Mouse (Mus musculus): ENCODE data around the gene Dgkg. TPM values are rescaled to one million over a fixed set of nuclear protein-coding genes. Genes with fewer than 3 reads are reported as not detected.

Dgkg gene
- polyA plus RNA-seq, 1 experiment from 2014 or later = 0.53 TPM

DNA sequence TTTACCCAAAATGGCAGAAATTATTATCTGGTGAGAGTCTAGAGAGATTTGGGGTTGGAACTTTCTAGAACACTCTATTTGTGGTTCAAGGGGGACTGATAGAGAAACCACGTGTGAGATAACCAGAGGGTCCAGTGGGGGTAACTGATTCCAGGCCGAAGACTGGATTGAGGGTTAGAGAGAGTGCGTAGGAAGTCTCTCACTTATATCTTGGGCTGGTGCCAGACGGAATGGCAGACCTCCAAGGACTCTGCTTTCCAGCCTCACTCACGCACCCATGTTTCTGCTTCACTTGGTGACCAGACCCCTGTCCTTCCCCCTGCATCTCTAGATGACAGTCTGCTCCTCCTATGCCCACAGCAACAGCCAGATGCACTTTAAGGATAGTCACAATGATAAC, 162.2 kb downstream of the Dgkg start:
- H3K27ac ChIP-seq = peak overlapping the region; percentile 76
- H3K4me2 ChIP-seq = peak overlapping the region; percentile 12; the same call in 1 of the 2 replicates
- ATAC-seq (replicated peaks; ENCODE audit: insufficient number of reproducible peaks, insufficient read depth, low FRiP score, low read depth) = peak; percentile 66; the same call in 1 of the 2 replicates
- H3K4me1 ChIP-seq (replicated peaks) = peaks cover 46% of the 10 kb centered on the region
- H3K36me3 ChIP-seq = no peaks in the 10 kb centered on the region
- H3K4me3 ChIP-seq = no peak overlapping the region
- H3K27me3 ChIP-seq = no peaks in the 10 kb centered on the region
- H3K9me3 ChIP-seq (replicated peaks) = no peaks in the 10 kb centered on the region
- H3K9ac ChIP-seq = no peak overlapping the region
- 12% methylated on average over 5 of the region's 5 CpGs for WGBS

DNA sequence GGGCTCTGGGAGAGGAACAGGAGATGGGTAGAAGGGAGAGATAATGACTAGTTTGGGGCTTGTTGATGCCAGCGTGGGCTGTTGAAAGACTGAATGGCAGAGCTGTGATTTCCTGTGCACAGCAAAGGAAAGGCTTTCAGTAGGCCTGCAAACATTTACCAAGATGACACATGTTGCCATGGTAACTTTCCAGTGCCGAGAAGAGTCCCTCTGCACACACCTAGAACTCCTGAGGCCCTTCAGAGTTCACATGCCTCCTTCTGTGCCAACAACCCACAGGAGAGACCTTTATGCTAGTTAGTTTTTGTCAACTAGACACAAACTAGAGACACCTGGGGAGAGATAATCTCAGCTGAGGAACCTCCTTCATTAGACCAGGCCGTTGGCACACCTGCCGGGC, 163.6 kb downstream of the Dgkg start:
- 78% methylated on average over 4 of the region's 4 CpGs for WGBS
- no peak for ATAC-seq (replicated peaks; ENCODE audit: insufficient number of reproducible peaks, insufficient read depth, low FRiP score, low read depth)
- H3K27ac ChIP-seq = no peak overlapping the region
- no peak overlapping the region for H3K4me2 ChIP-seq
- no peaks in the 10 kb centered on the region for H3K36me3 ChIP-seq
- no peak overlapping the region for H3K9ac ChIP-seq
- no peaks in the 10 kb centered on the region for H3K9me3 ChIP-seq (replicated peaks)
- no peak overlapping the region for H3K4me3 ChIP-seq
- H3K4me1 ChIP-seq (replicated peaks) = peaks cover 52% of the 10 kb centered on the region
- no peaks in the 10 kb centered on the region for H3K27me3 ChIP-seq

DNA sequence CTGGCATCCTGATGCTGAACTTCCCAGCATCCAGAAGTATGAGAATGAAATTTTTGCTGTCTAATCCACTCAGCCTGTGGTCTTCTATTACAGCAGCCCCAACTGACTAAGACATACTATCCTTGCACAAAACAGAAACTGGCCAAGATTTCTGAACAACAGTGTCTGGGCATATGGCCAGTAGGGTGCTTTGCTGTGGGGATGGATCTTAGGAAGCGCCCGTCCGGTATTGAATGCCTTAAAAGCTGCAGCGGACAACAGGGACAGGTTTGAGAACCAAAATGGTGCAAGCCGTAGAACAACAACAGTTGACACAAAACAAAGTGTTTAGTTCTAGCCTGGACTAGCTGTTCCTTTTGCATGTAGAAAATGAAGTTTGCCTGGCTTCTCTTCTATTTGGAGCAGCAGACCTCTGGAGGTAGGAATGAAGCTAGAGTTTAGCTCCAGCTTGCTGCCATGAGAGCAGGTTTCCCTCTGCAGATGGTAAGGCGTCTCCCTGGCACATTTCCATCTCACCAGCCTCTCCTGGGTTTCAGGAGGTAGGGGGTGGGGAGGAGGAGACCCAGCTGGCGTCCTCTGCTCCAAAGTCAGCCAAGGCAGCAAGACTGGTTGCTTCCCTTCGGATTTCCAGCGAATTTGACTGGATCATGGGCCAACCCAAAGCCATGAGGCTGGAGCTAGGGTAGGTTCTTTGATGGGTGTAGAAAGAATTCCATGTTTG, 165.4 kb downstream of the Dgkg start:
- Histone ChIP-seq H3K27ac (no peak overlapping the region), H3K4me2 (no peak overlapping the region), H3K27me3 (no peaks in the 10 kb centered on the region), H3K4me1 (replicated peaks) (peaks cover 46% of the 10 kb centered on the region), H3K4me3 (no peak overlapping the region), H3K36me3 (no peaks in the 10 kb centered on the region), H3K9me3 (replicated peaks) (no peaks in the 10 kb centered on the region), H3K9ac (no peak overlapping the region)
- ATAC-seq (replicated peaks; ENCODE audit: insufficient number of reproducible peaks, insufficient read depth, low FRiP score, low read depth) = no peak
- WGBS = 86% methylated on average over 9 of the region's 9 CpGs

DNA sequence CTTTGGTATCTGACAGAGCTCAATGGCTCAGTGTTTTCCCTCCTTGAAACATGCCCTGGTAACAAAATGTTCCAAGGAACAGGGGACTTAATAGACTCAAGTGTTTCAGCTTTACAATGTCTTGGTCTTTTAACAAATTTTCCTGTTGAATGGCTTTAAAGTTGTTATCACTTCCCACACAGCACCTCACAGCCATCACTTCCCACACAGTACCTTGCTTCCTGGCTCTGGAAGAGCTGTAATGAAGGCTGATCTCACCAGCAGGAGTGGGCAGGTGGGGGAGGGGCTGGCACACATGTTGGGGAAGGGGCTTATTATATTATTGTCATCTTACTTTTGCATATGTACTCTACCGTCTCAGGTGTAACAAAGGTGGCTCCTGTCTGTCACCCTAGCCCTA, 173.1 kb downstream of the Dgkg start:
- Histone ChIP-seq H3K9ac (no peak overlapping the region), H3K4me1 (replicated peaks) (peaks cover 12% of the 10 kb centered on the region), H3K4me2 (no peak overlapping the region), H3K27ac (no peak overlapping the region), H3K9me3 (replicated peaks) (no peaks in the 10 kb centered on the region), H3K27me3 (no peaks in the 10 kb centered on the region), H3K4me3 (no peak overlapping the region), H3K36me3 (no peaks in the 10 kb centered on the region)
- WGBS = 77% methylated on average over 1 of the region's 1 CpGs
- ATAC-seq (replicated peaks; ENCODE audit: insufficient number of reproducible peaks, insufficient read depth, low FRiP score, low read depth) = no peak

DNA sequence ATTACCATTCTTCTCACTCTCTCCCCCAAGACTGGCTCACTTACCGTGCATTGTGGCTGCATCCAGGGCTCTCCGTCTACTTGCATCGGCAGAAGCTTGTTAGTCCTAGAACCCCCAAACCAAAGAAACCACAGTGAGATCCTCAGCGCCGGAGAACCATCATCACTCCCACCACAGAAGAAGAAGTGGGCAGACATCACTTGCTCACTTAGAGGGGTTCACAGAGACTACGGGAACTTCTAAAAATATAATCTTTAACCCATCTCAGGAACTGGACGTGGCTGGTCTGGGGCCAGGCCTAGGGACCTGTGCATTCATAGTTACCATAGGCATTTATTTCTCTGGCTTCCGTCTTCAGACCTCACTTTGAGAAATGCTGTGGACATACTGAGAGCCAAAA, 177.7 kb downstream of the Dgkg start:
- Histone ChIP-seq H3K4me3 (no peak overlapping the region), H3K4me2 (no peak overlapping the region), H3K27me3 (no peaks in the 10 kb centered on the region), H3K9me3 (replicated peaks) (no peaks in the 10 kb centered on the region), H3K9ac (no peak overlapping the region), H3K4me1 (replicated peaks) (peaks cover 9% of the 10 kb centered on the region), H3K27ac (no peak overlapping the region), H3K36me3 (no peaks in the 10 kb centered on the region)
- ATAC-seq (replicated peaks; ENCODE audit: insufficient number of reproducible peaks, insufficient read depth, low FRiP score, low read depth) = no peak
- 86% methylated on average over 8 of the region's 8 CpGs for WGBS

DNA sequence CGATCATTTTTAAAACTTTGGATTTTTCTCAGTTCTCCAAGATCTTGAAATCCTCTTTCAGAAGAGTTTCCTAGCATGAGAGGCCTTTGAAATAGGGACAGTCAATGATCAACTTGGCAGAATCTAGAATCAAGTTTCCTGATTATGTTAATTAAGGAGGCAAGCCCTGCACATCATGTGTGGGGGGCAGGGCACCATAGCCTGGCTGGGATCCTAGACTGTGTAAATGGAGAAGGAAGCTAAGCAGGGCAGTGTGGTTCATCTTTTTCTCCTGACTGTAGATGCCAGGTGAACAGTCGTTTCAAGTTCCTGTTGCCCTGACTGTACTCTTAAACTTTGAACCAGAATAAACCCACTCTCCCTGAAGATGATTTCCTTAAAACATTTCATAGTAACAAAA, 185.3 kb downstream of the Dgkg start:
- no peak overlapping the region for H3K27ac ChIP-seq
- no peak overlapping the region for H3K9ac ChIP-seq
- ATAC-seq (replicated peaks; ENCODE audit: insufficient number of reproducible peaks, insufficient read depth, low FRiP score, low read depth) = no peak
- H3K9me3 ChIP-seq (replicated peaks) = no peaks in the 10 kb centered on the region
- WGBS = 74% methylated on average over 2 of the region's 2 CpGs
- no peak overlapping the region for H3K4me2 ChIP-seq
- no peak overlapping the region for H3K4me3 ChIP-seq
- H3K36me3 ChIP-seq = no peaks in the 10 kb centered on the region
- H3K4me1 ChIP-seq (replicated peaks) = peaks cover 9% of the 10 kb centered on the region
- H3K27me3 ChIP-seq = no peaks in the 10 kb centered on the region

DNA sequence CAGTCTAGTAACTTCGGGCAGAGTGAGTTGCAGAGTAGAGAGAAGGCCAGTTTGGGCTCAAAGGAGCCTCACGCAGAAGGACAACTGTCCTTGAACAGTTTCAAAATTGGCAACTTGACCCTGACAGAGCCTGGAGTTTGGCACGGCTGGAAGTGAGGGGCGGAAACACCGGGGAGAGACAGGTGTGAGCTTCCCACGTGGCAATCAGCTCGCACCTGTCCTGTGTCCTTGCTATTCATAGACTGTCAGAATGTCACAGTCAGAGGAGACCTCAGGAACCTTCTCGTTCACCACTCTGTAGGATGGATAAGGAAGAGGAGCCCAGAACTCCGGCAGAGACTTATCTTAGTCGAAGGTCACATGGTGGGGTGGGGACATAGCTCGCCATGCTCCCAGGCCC, 187.6 kb downstream of the Dgkg start:
- Histone ChIP-seq H3K27me3 (no peaks in the 10 kb centered on the region), H3K9me3 (replicated peaks) (no peaks in the 10 kb centered on the region), H3K4me3 (no peak overlapping the region), H3K4me1 (replicated peaks) (peaks cover 6% of the 10 kb centered on the region), H3K9ac (no peak overlapping the region), H3K36me3 (no peaks in the 10 kb centered on the region), H3K27ac (no peak overlapping the region), H3K4me2 (no peak overlapping the region)
- ATAC-seq (replicated peaks; ENCODE audit: insufficient number of reproducible peaks, insufficient read depth, low FRiP score, low read depth) = no peak
- WGBS = 49% methylated on average over 11 of the region's 11 CpGs

DNA sequence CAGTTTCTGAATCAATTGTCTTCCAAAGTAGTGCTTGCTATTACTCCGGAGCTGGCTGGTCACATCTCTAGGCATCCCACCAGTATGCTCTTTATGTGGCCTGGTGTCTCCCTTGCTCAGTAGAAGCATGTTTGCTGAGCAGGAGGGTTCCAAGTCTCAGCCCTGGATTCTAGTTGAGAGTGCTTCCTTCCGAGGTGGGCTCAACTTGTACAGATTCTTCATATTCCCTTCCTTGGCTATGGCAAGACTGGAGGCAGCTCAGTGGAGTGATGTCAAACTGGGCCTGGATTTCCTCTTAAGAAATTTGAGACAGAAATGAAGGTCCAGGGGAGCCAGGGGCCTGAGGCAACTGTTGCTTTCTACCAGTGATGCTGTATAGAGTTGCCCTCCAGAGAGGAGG, 189.9 kb downstream of the Dgkg start:
- H3K27me3 ChIP-seq = no peaks in the 10 kb centered on the region
- H3K9ac ChIP-seq = no peak overlapping the region
- no peak for ATAC-seq (replicated peaks; ENCODE audit: insufficient number of reproducible peaks, insufficient read depth, low FRiP score, low read depth)
- no peak overlapping the region for H3K4me3 ChIP-seq
- H3K9me3 ChIP-seq (replicated peaks) = no peaks in the 10 kb centered on the region
- 80% methylated on average over 2 of the region's 2 CpGs for WGBS
- no peaks in the 10 kb centered on the region for H3K36me3 ChIP-seq
- H3K4me2 ChIP-seq = no peak overlapping the region
- H3K27ac ChIP-seq = no peak overlapping the region
- H3K4me1 ChIP-seq (replicated peaks) = peaks cover 6% of the 10 kb centered on the region

DNA sequence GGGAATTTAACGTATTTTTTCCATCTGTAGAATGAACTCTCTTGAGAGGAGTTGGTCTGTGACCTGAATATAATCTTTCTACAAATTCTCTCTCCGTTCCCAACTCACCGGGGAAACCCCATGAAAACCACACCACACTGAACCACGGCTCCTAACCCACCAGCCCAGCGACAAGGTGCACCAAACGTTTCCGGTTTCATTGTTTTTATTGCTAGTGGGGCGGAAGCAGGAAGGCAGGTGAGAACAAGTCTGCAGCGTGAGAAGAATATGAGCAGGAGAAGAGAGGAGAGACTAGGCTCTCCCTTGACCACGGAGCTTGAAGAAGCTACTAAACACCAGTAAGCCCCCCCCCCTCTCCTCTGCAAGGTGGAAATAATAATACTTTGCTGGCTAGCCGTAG, 190.6 kb downstream of the Dgkg start:
- ATAC-seq (replicated peaks; ENCODE audit: insufficient number of reproducible peaks, insufficient read depth, low FRiP score, low read depth) = no peak
- Histone ChIP-seq H3K27ac (no peak overlapping the region), H3K36me3 (no peaks in the 10 kb centered on the region), H3K27me3 (no peaks in the 10 kb centered on the region), H3K4me2 (no peak overlapping the region), H3K9me3 (replicated peaks) (no peaks in the 10 kb centered on the region), H3K4me1 (replicated peaks) (peaks cover 9% of the 10 kb centered on the region), H3K4me3 (no peak overlapping the region), H3K9ac (no peak overlapping the region)
- 77% methylated on average over 11 of the region's 11 CpGs for WGBS

DNA sequence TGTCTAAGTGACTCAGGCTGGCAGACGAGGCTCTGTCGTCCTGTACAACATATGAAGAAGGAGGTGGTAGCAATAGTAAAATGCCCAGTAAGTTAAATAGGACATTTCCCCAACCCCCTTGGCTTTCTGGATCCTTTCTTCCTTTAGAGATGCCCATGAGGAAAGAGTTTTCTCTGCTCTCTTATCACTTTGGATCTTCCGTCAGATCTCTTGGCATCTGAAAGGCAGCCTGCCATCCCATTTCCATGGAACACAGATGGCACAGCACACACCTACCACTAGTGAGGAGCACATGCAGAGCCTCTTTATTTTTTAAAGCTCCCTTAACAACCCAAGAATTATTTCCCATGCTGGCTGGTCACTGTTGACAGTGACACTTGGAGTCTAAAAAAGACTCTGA, 194.8 kb downstream of the Dgkg start:
- 75% methylated on average over 3 of the region's 3 CpGs for WGBS

DNA sequence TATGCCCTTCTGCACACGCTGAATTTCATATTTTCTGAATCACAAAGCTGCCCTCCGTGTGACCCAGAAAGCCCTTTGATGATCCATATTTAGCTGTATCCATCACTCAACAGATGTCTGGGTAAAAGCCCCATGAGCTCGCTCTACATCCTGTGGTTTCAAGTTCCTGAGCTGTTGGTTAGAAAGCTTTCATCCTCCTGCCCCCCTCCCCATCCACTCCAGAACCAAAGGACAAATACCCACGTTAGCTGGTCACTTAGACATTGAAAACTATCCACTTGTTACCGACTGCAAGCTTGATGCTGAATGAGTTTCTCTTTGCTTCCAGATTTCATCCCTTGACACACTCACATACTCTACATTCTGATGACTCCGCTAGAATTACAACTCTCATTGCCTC, 195.3 kb downstream of the Dgkg start:
- Histone ChIP-seq H3K4me1 (replicated peaks) (peaks cover 3% of the 10 kb centered on the region; the same call in 1 of the 2 replicates), H3K4me3 (no peak overlapping the region), H3K9me3 (replicated peaks) (no peaks in the 10 kb centered on the region), H3K27me3 (no peaks in the 10 kb centered on the region), H3K4me2 (no peak overlapping the region), H3K27ac (no peak overlapping the region), H3K36me3 (no peaks in the 10 kb centered on the region), H3K9ac (no peak overlapping the region)
- 43% methylated on average over 6 of the region's 6 CpGs for WGBS
- ATAC-seq (replicated peaks; ENCODE audit: insufficient number of reproducible peaks, insufficient read depth, low FRiP score, low read depth) = no peak

More for the DNA sequence above, 194.8 kb downstream of the Dgkg start:
- Histone ChIP-seq H3K36me3 (no peaks in the 10 kb centered on the region), H3K27me3 (no peaks in the 10 kb centered on the region), H3K4me1 (replicated peaks) (peaks cover 3% of the 10 kb centered on the region; the same call in 1 of the 2 replicates), H3K4me2 (no peak overlapping the region), H3K4me3 (no peak overlapping the region), H3K9me3 (replicated peaks) (no peaks in the 10 kb centered on the region), H3K27ac (no peak overlapping the region), H3K9ac (no peak overlapping the region)
- no peak for ATAC-seq (replicated peaks; ENCODE audit: insufficient number of reproducible peaks, insufficient read depth, low FRiP score, low read depth)

DNA sequence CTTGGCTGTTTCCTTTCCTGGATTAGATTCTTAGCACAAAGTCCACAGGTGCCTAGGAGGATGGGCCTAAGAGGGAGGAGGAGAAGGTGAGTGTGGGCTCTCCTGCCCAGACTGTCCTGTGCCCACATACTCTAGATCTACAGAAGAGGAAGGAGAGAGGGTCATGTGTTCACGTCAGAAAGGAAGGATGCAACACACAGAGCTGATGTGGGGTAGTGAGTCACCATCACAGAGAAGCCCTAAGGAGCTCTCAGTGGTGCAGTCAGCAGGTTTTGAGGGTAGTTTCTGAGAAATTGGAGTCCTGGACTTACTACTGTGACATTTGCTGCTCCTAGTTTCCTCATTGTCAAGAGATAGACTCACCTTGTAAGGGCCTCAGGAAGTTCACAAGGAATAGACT, 196.1 kb downstream of the Dgkg start:
- WGBS = 60% methylated on average over 1 of the region's 1 CpGs
- Histone ChIP-seq H3K4me1 (replicated peaks) (peaks cover 3% of the 10 kb centered on the region; the same call in 1 of the 2 replicates), H3K4me2 (no peak overlapping the region), H3K9ac (no peak overlapping the region), H3K4me3 (no peak overlapping the region), H3K27me3 (no peaks in the 10 kb centered on the region), H3K27ac (no peak overlapping the region), H3K9me3 (replicated peaks) (no peaks in the 10 kb centered on the region), H3K36me3 (no peaks in the 10 kb centered on the region)
- ATAC-seq (replicated peaks; ENCODE audit: insufficient number of reproducible peaks, insufficient read depth, low FRiP score, low read depth) = no peak
